ENCODE assay signal across 8 mouse cellular contexts in genomic region chr16:30389210-30389684, GRCm38 (mm10). TPM values are rescaled to one million over a fixed set of nuclear protein-coding genes. Genes with fewer than 3 reads are reported as not detected.
DNase-seq lines count a peak whose midpoint lies in the region; ATAC-seq and TF ChIP-seq lines count a peak whose summit lies in the region.

No protein-coding gene starts in this region.

- peak overlapping the region; percentile 79 for H3K4me2 ChIP-seq in CH12.LX (ENCODE audit: insufficient read depth, low read depth, poor library complexity, severe bottlenecking)
- peak overlapping the region; percentile 92 for H3K4me2 ChIP-seq in embryonic facial prominence, embryonic 11.5 days (ENCODE audit: low read depth, low read length)

- in situ Hi-C loops in CH12.LX (cut with MboI; ENCODE audit: low pct_ligation_motif_present, low pct_unique_long_range_greater_than_20kb, low sequenced_read_pairs): loop anchor here (25.0 kb wide), 1 partner anchor 673 kb away; no protein-coding TSS in a partner anchor

- no peaks in the 10 kb centered on the region for H3K27me3 ChIP-seq in CH12.LX (replicated peaks)
- no peaks in the 10 kb centered on the region for H3K27me3 ChIP-seq in embryonic facial prominence, embryonic 11.5 days (ENCODE audit: control insufficient read depth, insufficient read depth, low read length)
- H3K27me3 ChIP-seq in megakaryocyte, embryonic 14.5 days (replicated peaks): peaks cover 31% of the 10 kb centered on the region

- no peak for TF ChIP-seq EP300 in CH12.LX (IDR thresholded peaks at IDR 0.05; ENCODE audit: low read length)

- TF ChIP-seq RAD21 in CH12.LX (IDR thresholded peaks at IDR 0.05; ENCODE audit: low read depth, low read length): no peak

- peak overlapping the region; percentile 75 for H3K27ac ChIP-seq in CH12.LX (ENCODE audit: insufficient read depth, low read depth)
- no peak overlapping the region for H3K27ac ChIP-seq in embryonic facial prominence, embryonic 11.5 days (replicated peaks; ENCODE audit: low read depth, low read length)

- H3K4me1 ChIP-seq in CH12.LX (ENCODE audit: control insufficient read depth in 1 of 2, insufficient read depth in 2 of 2): peaks cover 16 to 43% of the 10 kb centered on the region in 2 experiments
- H3K4me1 ChIP-seq in embryonic facial prominence, embryonic 11.5 days (ENCODE audit: control insufficient read depth, insufficient read depth, low read length): peaks cover 3% of the 10 kb centered on the region; the same call in 1 of the 2 replicates
- peaks cover 32% of the 10 kb centered on the region for H3K4me1 ChIP-seq in megakaryocyte, embryonic 14.5 days

- DNase-seq in CH12.LX (ENCODE audit: extremely low read depth) (peak; percentile 86), ZHBTc4 (ENCODE audit: low read depth, low spot score) (peak; percentile 59), adipocyte (ENCODE audit: low spot score) (no peak)
- peak; percentile 63 for DNase-seq in embryonic facial prominence, embryonic 11.5 days (ENCODE audit: low spot score)
- peak; percentile 28 to 38 for DNase-seq in heart, postnatal 36 days
- DNase-seq in layer of hippocampus, postnatal 25 days (ENCODE audit: extremely low spot score in 1 of 2, low spot score in 1 of 2): peak; percentile 10 to 14
- peak; percentile 45 for DNase-seq in right cerebral cortex, postnatal 4 days

- WGBS in embryonic facial prominence, embryonic 11.5 days: 5% methylated on average over 17 of the region's 17 CpGs

- dilution Hi-C loops in CH12.LX (cut with MboI; ENCODE audit: extremely low pct_ligation_motif_present, extremely low pct_unique_long_range_greater_than_20kb, low sequenced_read_pairs): no loop called here

- ATAC-seq in embryonic facial prominence, embryonic 11.5 days (replicated peaks; ENCODE audit: insufficient number of reproducible peaks, low FRiP score, low TSS enrichment, low read depth): 0 out of 2 replicates have a peak, but pooled peaks have one; percentile 1

- TF ChIP-seq CTCF in CH12.LX (conservative IDR thresholded peaks at IDR 0.05 in 1 of 2, IDR thresholded peaks at IDR 0.05 in 1 of 2; ENCODE audit: low read depth in 2 of 2, low read length in 2 of 2): no peak

- peak overlapping the region; percentile 76 for H3K9ac ChIP-seq in CH12.LX (ENCODE audit: insufficient read depth, low read depth)
- peak overlapping the region; percentile 88 for H3K9ac ChIP-seq in embryonic facial prominence, embryonic 11.5 days (replicated peaks; ENCODE audit: low read length)

- intact Hi-C loops in heart, postnatal 36 days (cut with DNase I): no loop called here

- peaks cover 33% of the 10 kb centered on the region for H3K79me2 ChIP-seq in CH12.LX (replicated peaks; ENCODE audit: control insufficient read depth, extremely low read depth, insufficient read depth, poor library complexity, severe bottlenecking)

- no peaks in the 10 kb centered on the region for H3K9me3 ChIP-seq in CH12.LX (replicated peaks; ENCODE audit: low read length)
- H3K9me3 ChIP-seq in embryonic facial prominence, embryonic 11.5 days (replicated peaks; ENCODE audit: control insufficient read depth, low read length): no peaks in the 10 kb centered on the region
- H3K9me3 ChIP-seq in megakaryocyte, embryonic 14.5 days: peaks cover 4% of the 10 kb centered on the region; the same call in 1 of the 2 replicates

- peaks cover 0 to 20% of the 10 kb centered on the region in 2 experiments for H3K36me3 ChIP-seq in CH12.LX (replicated peaks in 1 of 2; ENCODE audit: control insufficient read depth in 1 of 2, insufficient read depth in 1 of 2, low read length in 1 of 2)
- H3K36me3 ChIP-seq in embryonic facial prominence, embryonic 11.5 days (replicated peaks; ENCODE audit: control insufficient read depth, insufficient read depth, low read depth, low read length): no peaks in the 10 kb centered on the region; the same call in 1 of the 2 replicates
- peaks cover 4% of the 10 kb centered on the region for H3K36me3 ChIP-seq in megakaryocyte, embryonic 14.5 days (replicated peaks; ENCODE audit: low read length)

- TF ChIP-seq POLR2A in CH12.LX (IDR thresholded peaks at IDR 0.05; ENCODE audit: low read depth, low read length): no peak; the same call in 1 of the 2 replicates

- H3K4me3 ChIP-seq in CH12.LX (replicated peaks in 1 of 3; ENCODE audit: low read depth in 2 of 3, low read length in 2 of 3, poor library complexity in 1 of 3): peak overlapping the region; percentile 78 to 94 (median 82)
- H3K4me3 ChIP-seq in embryonic facial prominence, embryonic 11.5 days (ENCODE audit: low read depth, low read length): peak overlapping the region; percentile 94
- H3K4me3 ChIP-seq in megakaryocyte, embryonic 14.5 days (replicated peaks): peak overlapping the region; percentile 92

TF ChIP-seq in CH12.LX, 34 proteins besides CTCF, POLR2A, EP300 and RAD21:
- TF ChIP-seq POLR2AphosphoS2 (IDR thresholded peaks at IDR 0.05; ENCODE audit: low read depth, low read length) (peak; percentile 12; the same call in 1 of the 2 replicates), IRF4 (IDR thresholded peaks at IDR 0.05; ENCODE audit: low read depth, low read length) (peak; percentile 34; the same call in 1 of the 2 replicates), PAX5 (IDR thresholded peaks at IDR 0.05; ENCODE audit: low read length) (no peak), MEF2A (IDR thresholded peaks at IDR 0.05; ENCODE audit: borderline replicate concordance, low read depth, low read length) (peak; percentile 46; the same call in 1 of the 2 replicates), NRF1 (IDR thresholded peaks at IDR 0.05; ENCODE audit: low read depth, low read length) (peak; percentile 50; the same call in 1 of the 2 replicates), MYC (IDR thresholded peaks at IDR 0.05; ENCODE audit: low read depth, low read length) (peak; percentile 83), E2F4 (IDR thresholded peaks at IDR 0.05; ENCODE audit: insufficient replicate concordance, low read depth, low read length) (peak; percentile 97), SIN3A (IDR thresholded peaks at IDR 0.05; ENCODE audit: low read length) (peak; percentile 8; the same call in 1 of the 2 replicates), MAFK (IDR thresholded peaks at IDR 0.05; ENCODE audit: insufficient replicate concordance, low read length) (no peak), CHD1 (IDR thresholded peaks at IDR 0.05; ENCODE audit: low read depth, low read length) (peak; percentile 30; the same call in 1 of the 2 replicates), HCFC1 (IDR thresholded peaks at IDR 0.05; ENCODE audit: low read depth, low read length) (no peak), MAZ (IDR thresholded peaks at IDR 0.05; ENCODE audit: low read depth, low read length) (0 out of 2 replicates have a peak, but pooled peaks have one; percentile 13), KAT2A (IDR thresholded peaks at IDR 0.05; ENCODE audit: insufficient replicate concordance, low read length) (0 out of 2 replicates have a peak, but pooled peaks have one; percentile 20), MAX (IDR thresholded peaks at IDR 0.05; ENCODE audit: low read length) (peak; percentile 93), RCOR1 (conservative IDR thresholded peaks at IDR 0.05; ENCODE audit: low read depth, low read length) (peak; percentile 73; the same call in 1 of the 2 replicates), UBTF (IDR thresholded peaks at IDR 0.05; ENCODE audit: low read depth, low read length) (no peak; the same call in none of the 2 replicates), CHD2 (IDR thresholded peaks at IDR 0.05; ENCODE audit: low read length) (0 out of 2 replicates have a peak, but pooled peaks have one; percentile 31)

RNA-seq across cellular contexts. Expression of gene Atp13a3, which starts 16.5 kb away (rescaled TPM):
- total RNA-seq in CH12.LX (2012; rRNA removed): 49.9 and 59.9 TPM in 2 replicates
- 46.7 and 46.9 TPM in 2 replicates for total RNA-seq in CH12.LX (2014; rRNA removed)
- polyA plus RNA-seq in CH12.LX (2012; ENCODE audit: insufficient read length, low read depth): 59.1 and 73.0 TPM in 2 replicates
- polyA plus RNA-seq in embryonic facial prominence, embryonic 11.5 days (2014; fragmentation: Nextera tagmentation; extraction: Ambion mirVana): 10.9 and 13.3 TPM in 2 replicates
- 10 to 100 TPM; 53.9 to 56.4 TPM for total RNA-seq in heart, postnatal 36 days (2021)
- 10 to 100 TPM; 66.3 to 75.4 TPM for total RNA-seq in layer of hippocampus, postnatal 25 days (2021)
- 3.3 and 6.2 TPM in 2 replicates for polyA plus RNA-seq in megakaryocyte, embryonic 14.5 days (2012; ENCODE audit: insufficient read depth, low replicate concordance)
